Mouse (Mus musculus): ENCODE measurements around the gene Arhgap15. TPM values are rescaled to one million over a fixed set of nuclear protein-coding genes. Genes with fewer than 3 reads are reported as not detected.
A peak's percentile ranks its signal among the peaks of the same experiment; 100 is the strongest.

The Arhgap15 gene
- polyA plus RNA-seq, 1 experiment from 2014 or later = 0.95 TPM

DNA sequence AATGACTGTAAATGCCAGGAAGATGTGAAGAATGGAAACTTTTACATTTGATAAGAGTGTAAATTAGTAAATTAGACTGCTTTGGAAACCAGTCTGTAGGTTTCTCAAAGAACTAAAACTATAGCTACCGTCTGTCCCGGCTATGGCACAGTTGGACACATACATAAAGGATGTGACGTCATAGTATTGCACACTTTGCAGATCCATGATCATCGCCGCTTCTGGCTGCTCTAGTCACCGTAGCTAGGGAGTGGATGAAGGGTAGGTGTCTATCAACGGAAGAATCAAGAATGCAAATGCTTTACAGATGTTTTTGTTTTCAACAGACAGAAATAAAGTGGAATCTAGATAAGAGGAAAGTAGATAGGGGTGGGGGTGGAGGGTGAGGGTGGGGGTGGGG, 11.1 kb upstream of the Arhgap15 start:
- Histone ChIP-seq H3K9me3 (ENCODE audit: control insufficient read depth, low read length) (no peaks in the 10 kb centered on the region), H3K36me3 (ENCODE audit: control insufficient read depth, insufficient read depth) (no peaks in the 10 kb centered on the region), H3K4me2 (ENCODE audit: low read length) (no peak overlapping the region), H3K27me3 (replicated peaks; ENCODE audit: control insufficient read depth, insufficient read depth, low read length) (no peaks in the 10 kb centered on the region), H3K27ac (ENCODE audit: low read length) (no peak overlapping the region), H3K4me3 (replicated peaks; ENCODE audit: low read length) (no peak overlapping the region), H3K4me1 (replicated peaks; ENCODE audit: control insufficient read depth, insufficient read depth, low read length) (no peaks in the 10 kb centered on the region), H3K9ac (replicated peaks; ENCODE audit: low read depth, low read length) (no peak overlapping the region)
- 94% methylated on average over 7 of the region's 7 CpGs for WGBS
- no peak for ATAC-seq

DNA sequence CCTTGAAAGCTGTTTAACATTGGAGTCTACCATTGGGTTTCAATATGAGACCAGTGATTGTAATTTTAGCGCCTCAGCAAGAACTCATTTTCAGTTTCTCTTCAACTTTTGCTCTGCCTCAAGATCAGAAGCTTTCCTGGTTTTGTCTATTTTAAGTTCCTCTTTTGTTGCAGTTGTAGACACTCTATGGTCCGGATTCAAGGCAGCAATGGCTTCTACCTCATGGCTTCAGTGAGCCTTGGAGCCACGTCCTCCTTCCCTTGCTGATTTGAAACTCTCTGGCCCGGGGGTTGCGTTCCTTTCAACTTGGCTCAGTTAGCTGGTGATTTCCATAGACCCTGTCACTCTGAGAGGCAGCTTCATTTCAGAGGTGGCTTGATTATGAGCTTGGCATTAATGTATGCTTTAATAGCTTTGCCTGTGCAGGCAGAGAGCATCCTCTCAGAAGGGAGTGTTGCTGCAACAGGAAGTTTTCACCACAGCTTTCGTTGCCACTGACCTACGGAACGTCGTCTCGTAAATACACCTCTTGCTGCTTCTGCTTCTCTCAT, 10.0 kb upstream of the Arhgap15 start:
- H3K9me3 ChIP-seq (ENCODE audit: control insufficient read depth, low read length) = no peaks in the 10 kb centered on the region

DNA sequence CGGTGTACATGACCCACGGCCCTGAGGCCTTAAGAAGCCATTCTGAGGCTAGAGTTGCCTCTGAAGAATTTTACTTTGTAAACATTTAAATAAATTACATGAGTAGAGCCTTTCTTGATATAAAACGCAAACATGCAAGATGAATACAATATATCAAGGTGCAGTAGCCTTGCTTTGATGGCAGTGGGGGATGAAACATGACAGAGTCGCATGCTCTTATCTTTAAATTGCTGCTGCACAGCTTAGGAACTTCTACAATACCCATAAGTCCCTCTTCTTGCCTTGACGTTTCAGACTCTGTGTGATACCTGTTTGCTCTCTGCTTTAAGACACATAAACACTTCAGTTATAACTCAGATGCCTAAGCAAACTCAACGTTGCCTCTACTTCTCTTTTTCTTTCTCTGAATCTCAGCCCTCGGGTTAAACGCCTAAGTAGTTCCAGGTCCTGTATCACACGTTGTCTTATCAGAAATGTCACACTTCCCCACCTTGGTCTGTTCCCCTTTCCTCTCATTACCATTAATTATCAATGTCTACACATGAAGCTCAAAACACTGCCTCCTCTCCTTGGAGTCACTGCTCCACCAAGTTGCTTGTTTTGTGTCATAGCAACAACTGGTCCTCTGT, 9.3 kb upstream of the Arhgap15 start:
- Histone ChIP-seq H3K4me2 (ENCODE audit: low read length) (no peak overlapping the region), H3K9ac (replicated peaks; ENCODE audit: low read depth, low read length) (no peak overlapping the region), H3K27ac (ENCODE audit: low read length) (no peak overlapping the region), H3K4me1 (replicated peaks; ENCODE audit: control insufficient read depth, insufficient read depth, low read length) (no peaks in the 10 kb centered on the region), H3K4me3 (replicated peaks; ENCODE audit: low read length) (no peak overlapping the region), H3K36me3 (ENCODE audit: control insufficient read depth, insufficient read depth) (no peaks in the 10 kb centered on the region), H3K27me3 (replicated peaks; ENCODE audit: control insufficient read depth, insufficient read depth, low read length) (no peaks in the 10 kb centered on the region), H3K9me3 (ENCODE audit: control insufficient read depth, low read length) (no peaks in the 10 kb centered on the region)
- ATAC-seq = no peak
- WGBS = 90% methylated on average over 9 of the region's 9 CpGs

More for the DNA sequence above, 10.0 kb upstream of the Arhgap15 start:
- 87% methylated on average over 10 of the region's 10 CpGs for WGBS
- ATAC-seq = no peak
- H3K36me3 ChIP-seq (ENCODE audit: control insufficient read depth, insufficient read depth) = no peaks in the 10 kb centered on the region
- no peak overlapping the region for H3K9ac ChIP-seq (replicated peaks; ENCODE audit: low read depth, low read length)
- no peaks in the 10 kb centered on the region for H3K4me1 ChIP-seq (replicated peaks; ENCODE audit: control insufficient read depth, insufficient read depth, low read length)
- H3K4me3 ChIP-seq (replicated peaks; ENCODE audit: low read length) = no peak overlapping the region
- H3K27me3 ChIP-seq (replicated peaks; ENCODE audit: control insufficient read depth, insufficient read depth, low read length) = no peaks in the 10 kb centered on the region
- H3K27ac ChIP-seq (ENCODE audit: low read length) = no peak overlapping the region
- no peak overlapping the region for H3K4me2 ChIP-seq (ENCODE audit: low read length)

DNA sequence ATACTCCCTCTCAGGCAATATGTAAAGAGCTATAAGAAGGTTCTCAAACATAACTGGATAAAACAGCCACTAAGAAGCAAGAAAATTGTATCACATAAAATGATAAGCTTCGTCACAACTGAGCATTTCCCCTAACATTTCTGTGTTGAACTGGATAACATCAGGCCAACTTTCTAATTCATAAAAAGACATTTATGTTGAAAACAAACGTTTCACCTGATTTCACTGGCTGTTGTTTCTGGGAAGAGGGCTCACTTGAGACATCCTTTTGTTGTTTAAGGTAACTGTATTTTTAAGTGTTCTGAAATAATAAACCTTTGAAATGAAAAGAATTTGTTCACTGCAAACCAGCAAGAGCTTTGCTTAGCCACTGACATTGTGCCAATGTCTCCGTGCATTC, 697 bp downstream of the Arhgap15 start:
- no peak overlapping the region for H3K4me2 ChIP-seq (ENCODE audit: low read length)
- H3K4me3 ChIP-seq (replicated peaks; ENCODE audit: low read length) = no peak overlapping the region
- H3K9ac ChIP-seq (replicated peaks; ENCODE audit: low read depth, low read length) = no peak overlapping the region
- H3K9me3 ChIP-seq (ENCODE audit: control insufficient read depth, low read length) = no peaks in the 10 kb centered on the region
- no peak for ATAC-seq
- H3K27ac ChIP-seq (ENCODE audit: low read length) = no peak overlapping the region
- no peaks in the 10 kb centered on the region for H3K27me3 ChIP-seq (replicated peaks; ENCODE audit: control insufficient read depth, insufficient read depth, low read length)
- no peaks in the 10 kb centered on the region for H3K4me1 ChIP-seq (replicated peaks; ENCODE audit: control insufficient read depth, insufficient read depth, low read length)
- WGBS = 77% methylated on average over 3 of the region's 3 CpGs
- no peaks in the 10 kb centered on the region for H3K36me3 ChIP-seq (ENCODE audit: control insufficient read depth, insufficient read depth)

DNA sequence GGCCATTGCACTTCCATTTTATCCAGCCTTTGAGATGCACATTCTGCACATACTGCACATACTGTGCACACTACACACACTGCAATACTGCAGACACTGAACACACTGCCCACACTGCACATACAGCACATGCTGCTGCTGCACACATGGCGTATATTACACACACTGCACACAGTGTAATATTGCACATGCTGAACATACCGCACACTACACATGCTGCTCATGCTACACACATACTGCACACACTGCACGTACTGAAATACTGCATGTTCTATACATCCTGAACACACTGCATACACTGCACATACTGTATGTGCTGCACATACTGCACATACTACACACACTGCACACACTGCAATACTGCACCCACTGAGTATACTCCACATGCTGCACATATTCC, 7.3 kb downstream of the Arhgap15 start:
- H3K9ac ChIP-seq (replicated peaks; ENCODE audit: low read depth, low read length) = no peak overlapping the region
- H3K27ac ChIP-seq (ENCODE audit: low read length) = no peak overlapping the region
- ATAC-seq = 0 out of 2 replicates have a peak, but pooled peaks have one; percentile 15
- H3K36me3 ChIP-seq (ENCODE audit: control insufficient read depth, insufficient read depth) = no peaks in the 10 kb centered on the region
- H3K27me3 ChIP-seq (replicated peaks; ENCODE audit: control insufficient read depth, insufficient read depth, low read length) = no peaks in the 10 kb centered on the region
- H3K9me3 ChIP-seq (ENCODE audit: control insufficient read depth, low read length) = no peaks in the 10 kb centered on the region
- no peak overlapping the region for H3K4me2 ChIP-seq (ENCODE audit: low read length)
- 97% methylated on average over 3 of the region's 3 CpGs for WGBS
- no peak overlapping the region for H3K4me3 ChIP-seq (replicated peaks; ENCODE audit: low read length)
- no peaks in the 10 kb centered on the region for H3K4me1 ChIP-seq (replicated peaks; ENCODE audit: control insufficient read depth, insufficient read depth, low read length)

DNA sequence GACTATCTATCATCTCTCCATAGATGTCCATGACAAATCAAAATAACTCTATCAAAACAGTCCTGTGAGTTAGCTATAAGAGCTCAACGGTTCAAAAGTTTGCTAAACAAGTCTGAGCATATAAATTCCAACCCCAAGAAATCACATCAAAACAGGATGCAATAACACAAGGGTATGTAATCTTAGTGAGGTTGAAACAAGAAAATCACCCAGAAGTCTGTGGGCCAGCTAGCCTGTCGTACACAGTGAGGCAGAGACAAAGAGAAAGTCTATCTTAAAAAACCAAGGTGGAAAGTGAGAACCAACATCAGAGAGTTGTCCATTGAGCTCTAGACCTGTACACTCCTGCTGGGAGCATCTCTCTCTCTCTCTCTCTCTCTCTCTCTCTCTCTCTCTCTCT, 8.0 kb downstream of the Arhgap15 start:
- H3K4me3 ChIP-seq (replicated peaks; ENCODE audit: low read length) = no peak overlapping the region
- ATAC-seq = no peak
- no peak overlapping the region for H3K27ac ChIP-seq (ENCODE audit: low read length)
- H3K9me3 ChIP-seq (ENCODE audit: control insufficient read depth, low read length) = no peaks in the 10 kb centered on the region
- no peak overlapping the region for H3K9ac ChIP-seq (replicated peaks; ENCODE audit: low read depth, low read length)
- H3K4me2 ChIP-seq (ENCODE audit: low read length) = no peak overlapping the region
- H3K27me3 ChIP-seq (replicated peaks; ENCODE audit: control insufficient read depth, insufficient read depth, low read length) = no peaks in the 10 kb centered on the region
- WGBS = 84% methylated on average over 2 of the region's 2 CpGs
- no peaks in the 10 kb centered on the region for H3K4me1 ChIP-seq (replicated peaks; ENCODE audit: control insufficient read depth, insufficient read depth, low read length)
- no peaks in the 10 kb centered on the region for H3K36me3 ChIP-seq (ENCODE audit: control insufficient read depth, insufficient read depth)

DNA sequence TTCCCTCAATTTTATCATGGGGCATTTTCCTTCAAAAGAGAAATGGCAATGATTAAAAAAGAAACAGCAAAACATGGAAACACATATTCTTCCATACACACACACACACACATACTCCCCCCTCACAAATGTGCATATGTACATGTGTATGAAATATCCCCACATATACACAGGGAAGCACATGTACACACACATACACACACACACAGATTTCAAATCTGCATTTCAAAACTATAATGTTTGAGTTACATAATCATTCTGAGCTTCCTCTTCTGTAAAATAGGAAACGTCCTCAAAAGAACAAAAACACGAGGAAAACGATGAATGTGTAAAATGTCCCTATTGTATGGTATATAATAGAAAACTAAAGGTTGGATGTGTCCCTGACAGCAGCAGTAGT, 13.1 kb downstream of the Arhgap15 start:
- no peaks in the 10 kb centered on the region for H3K27me3 ChIP-seq (replicated peaks; ENCODE audit: control insufficient read depth, insufficient read depth, low read length)
- no peak overlapping the region for H3K9ac ChIP-seq (replicated peaks; ENCODE audit: low read depth, low read length)
- no peak for ATAC-seq
- H3K36me3 ChIP-seq (ENCODE audit: control insufficient read depth, insufficient read depth) = no peaks in the 10 kb centered on the region
- no peaks in the 10 kb centered on the region for H3K4me1 ChIP-seq (replicated peaks; ENCODE audit: control insufficient read depth, insufficient read depth, low read length)
- no peaks in the 10 kb centered on the region for H3K9me3 ChIP-seq (ENCODE audit: control insufficient read depth, low read length)
- 77% methylated on average over 3 of the region's 3 CpGs for WGBS
- no peak overlapping the region for H3K27ac ChIP-seq (ENCODE audit: low read length)
- H3K4me3 ChIP-seq (replicated peaks; ENCODE audit: low read length) = no peak overlapping the region
- no peak overlapping the region for H3K4me2 ChIP-seq (ENCODE audit: low read length)

DNA sequence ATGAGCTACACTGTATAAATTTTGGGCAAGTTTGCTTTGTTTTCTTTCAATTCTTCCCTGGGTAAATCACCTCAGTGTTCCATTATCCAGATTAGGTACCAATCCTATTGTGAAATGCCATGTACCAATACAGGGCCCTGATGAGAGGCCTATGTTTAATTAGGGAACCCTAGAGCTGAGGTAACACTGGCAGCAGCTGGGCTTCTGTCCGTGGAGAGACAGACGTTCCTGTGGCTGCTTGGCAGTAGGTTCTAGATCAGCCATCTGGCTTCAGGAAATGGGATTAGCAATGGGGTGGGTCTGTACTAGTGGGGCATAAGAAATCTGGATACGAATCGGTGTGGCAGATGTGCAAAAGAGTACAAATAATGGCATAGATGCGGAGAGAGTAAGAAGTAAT, 14.7 kb downstream of the Arhgap15 start:
- no peak for ATAC-seq
- H3K27me3 ChIP-seq (replicated peaks; ENCODE audit: control insufficient read depth, insufficient read depth, low read length) = no peaks in the 10 kb centered on the region
- no peaks in the 10 kb centered on the region for H3K9me3 ChIP-seq (ENCODE audit: control insufficient read depth, low read length)
- H3K27ac ChIP-seq (ENCODE audit: low read length) = no peak overlapping the region
- no peak overlapping the region for H3K9ac ChIP-seq (replicated peaks; ENCODE audit: low read depth, low read length)
- no peak overlapping the region for H3K4me3 ChIP-seq (replicated peaks; ENCODE audit: low read length)
- no peaks in the 10 kb centered on the region for H3K4me1 ChIP-seq (replicated peaks; ENCODE audit: control insufficient read depth, insufficient read depth, low read length)
- WGBS = 52% methylated on average over 5 of the region's 5 CpGs
- H3K4me2 ChIP-seq (ENCODE audit: low read length) = no peak overlapping the region
- H3K36me3 ChIP-seq (ENCODE audit: control insufficient read depth, insufficient read depth) = no peaks in the 10 kb centered on the region

DNA sequence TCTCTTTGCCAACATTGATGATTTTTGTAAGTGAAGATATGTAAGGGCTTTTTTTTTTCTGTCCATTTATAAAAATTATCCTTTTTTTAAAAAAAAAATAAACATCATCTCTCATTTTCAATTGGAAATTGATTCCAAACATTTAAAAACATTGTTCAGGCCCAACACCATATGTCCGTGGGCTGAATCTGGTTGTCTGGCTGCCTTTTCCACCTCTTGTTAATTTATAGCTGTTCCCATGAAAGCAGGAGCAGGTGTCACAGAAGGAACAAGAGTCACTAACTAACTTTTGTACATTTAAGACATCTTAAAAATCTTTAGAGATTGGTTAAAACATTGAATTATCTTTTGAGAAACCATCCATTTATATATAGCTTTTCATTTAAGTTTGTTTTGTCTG, 15.8 kb downstream of the Arhgap15 start:
- Histone ChIP-seq H3K4me1 (replicated peaks; ENCODE audit: control insufficient read depth, insufficient read depth, low read length) (no peaks in the 10 kb centered on the region), H3K4me3 (replicated peaks; ENCODE audit: low read length) (no peak overlapping the region), H3K4me2 (ENCODE audit: low read length) (no peak overlapping the region), H3K27me3 (replicated peaks; ENCODE audit: control insufficient read depth, insufficient read depth, low read length) (no peaks in the 10 kb centered on the region), H3K9ac (replicated peaks; ENCODE audit: low read depth, low read length) (no peak overlapping the region), H3K36me3 (ENCODE audit: control insufficient read depth, insufficient read depth) (no peaks in the 10 kb centered on the region), H3K27ac (ENCODE audit: low read length) (no peak overlapping the region), H3K9me3 (ENCODE audit: control insufficient read depth, low read length) (no peaks in the 10 kb centered on the region)
- 74% methylated on average over 1 of the region's 1 CpGs for WGBS
- no peak for ATAC-seq

DNA sequence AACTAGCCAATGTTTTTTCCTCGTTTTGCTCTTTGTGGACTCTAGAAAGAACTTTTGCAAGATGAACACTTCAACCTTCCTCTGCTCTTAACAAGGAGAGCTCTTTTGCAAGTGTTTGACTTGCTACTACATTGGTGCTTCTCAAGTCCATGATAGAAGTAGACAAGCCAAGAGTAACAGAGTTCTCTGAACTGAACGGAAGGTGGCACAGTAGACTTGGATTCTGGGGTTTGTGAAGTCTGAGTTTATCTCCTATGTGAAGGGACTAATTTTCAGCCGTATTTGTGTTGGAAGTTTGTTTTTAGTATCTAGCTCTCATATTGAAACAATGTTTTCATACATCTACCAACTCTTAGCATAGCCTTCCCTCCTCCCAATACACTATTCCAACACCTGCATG, 17.6 kb downstream of the Arhgap15 start:
- H3K9me3 ChIP-seq (ENCODE audit: control insufficient read depth, low read length) = no peaks in the 10 kb centered on the region
- WGBS = 93% methylated on average over 3 of the region's 3 CpGs
- H3K4me1 ChIP-seq (replicated peaks; ENCODE audit: control insufficient read depth, insufficient read depth, low read length) = no peaks in the 10 kb centered on the region
- no peak for ATAC-seq
- H3K4me2 ChIP-seq (ENCODE audit: low read length) = no peak overlapping the region
- no peaks in the 10 kb centered on the region for H3K36me3 ChIP-seq (ENCODE audit: control insufficient read depth, insufficient read depth)
- H3K27me3 ChIP-seq (replicated peaks; ENCODE audit: control insufficient read depth, insufficient read depth, low read length) = no peaks in the 10 kb centered on the region
- no peak overlapping the region for H3K4me3 ChIP-seq (replicated peaks; ENCODE audit: low read length)
- no peak overlapping the region for H3K9ac ChIP-seq (replicated peaks; ENCODE audit: low read depth, low read length)
- H3K27ac ChIP-seq (ENCODE audit: low read length) = no peak overlapping the region

Data from forebrain, embryonic 16.5 days (tissue).